Mouse (Mus musculus) liver, embryonic 11.5 days (tissue): Measurements from ENCODE around the gene 6430571L13Rik. TPM values are rescaled to one million over a fixed set of nuclear protein-coding genes. Genes with fewer than 3 reads are reported as not detected.

Experiments used
- ATAC-seq: fragments of 200-750 bp; cut with Nextera tagmentation; replicated peaks from 2 replicates; pipeline ENCODE4 v1.8.0; 2017; ENCODE audit warnings: moderate number of reproducible peaks, mild to moderate bottlenecking, moderate TSS enrichment, moderate library complexity; ENCODE audit not compliant: low FRiP score
- DNase-seq: peaks from one replicate; pipeline ENCODE4 v3.0.0-alpha.2; 2017; ENCODE audit warnings: low spot score
- H3K27ac ChIP-seq: fragments of 300-500 bp; sonication (generic); 2 replicates; pipeline ENCODE4 v1.5.1; 2014; ENCODE audit warnings: mild to moderate bottlenecking, low read depth, low read length, control low read depth
- H3K27me3 ChIP-seq: fragments of 300-500 bp; sonication (generic); replicated peaks from 2 replicates; pipeline ENCODE4 v1.6.1; 2014; ENCODE audit warnings: low read length, mixed read lengths; ENCODE audit not compliant: control insufficient read depth, insufficient read depth
- H3K36me3 ChIP-seq: fragments of 300-500 bp; sonication (generic); 2 replicates; pipeline ENCODE4 v1.6.1; 2014; ENCODE audit warnings: mild to moderate bottlenecking, low read length, moderate library complexity, mixed read lengths; ENCODE audit not compliant: control insufficient read depth, insufficient read depth
- H3K4me1 ChIP-seq: fragments of 300-500 bp; sonication (generic); replicated peaks from 2 replicates; pipeline ENCODE4 v1.6.1; 2014; ENCODE audit warnings: low read length, mixed read lengths; ENCODE audit not compliant: control insufficient read depth, insufficient read depth
- H3K4me2 ChIP-seq: fragments of 300-500 bp; sonication (generic); 2 replicates; pipeline ENCODE4 v1.6.1; 2014; ENCODE audit warnings: mild to moderate bottlenecking, control low read depth, moderate library complexity
- H3K4me3 ChIP-seq: fragments of 300-500 bp; sonication (generic); 2 replicates; pipeline ENCODE4 v1.5.1; 2014; ENCODE audit warnings: low read depth, low read length, control low read depth
- H3K9ac ChIP-seq: fragments of 300-500 bp; sonication (generic); 2 replicates; pipeline ENCODE4 v1.6.1; 2014; ENCODE audit warnings: low read depth, low read length, control low read depth
- H3K9me3 ChIP-seq: fragments of 300-500 bp; sonication (generic); 2 replicates; pipeline ENCODE4 v1.6.1; 2016; ENCODE audit warnings: low read length, inconsistent platforms, mixed read lengths; ENCODE audit not compliant: control insufficient read depth
- WGBS: fragments of 180-500 bp; shearing (Covaris S2); extraction: QIAGEN DNeasy Blood & Tissue Kit; methylation state at CpG from one replicate; pipeline ENCODE4 v1.1.7; 2014; 5-methylcytosine and 5-hydroxymethylcytosine counted together
- polyA plus RNA-seq: library from polyadenylated mRNA; unstranded; fragments of >200 nt; fragmentation: Nextera tagmentation; extraction: Ambion mirVana; gene quantifications from 2 replicates; pipeline ENCODE4 v1.2.1, GENCODE M21; 2014

6430571L13Rik gene
- polyA plus RNA-seq, 1 experiment from 2014 or later = 0.05 TPM

GRCm38 (mm10) chr9:107327879-107328620, 12.4 kb upstream of the 6430571L13Rik start:
- H3K36me3 ChIP-seq = no peaks in the 10 kb centered on the region
- H3K4me2 ChIP-seq = no peak overlapping the region
- no peak overlapping the region for H3K4me3 ChIP-seq
- 86% methylated on average over 16 of the region's 16 CpGs for WGBS
- no peak overlapping the region for H3K27ac ChIP-seq
- ATAC-seq (no peak), DNase-seq (no peak)
- H3K9me3 ChIP-seq = no peaks in the 10 kb centered on the region
- no peak overlapping the region for H3K9ac ChIP-seq
- H3K27me3 ChIP-seq = no peaks in the 10 kb centered on the region
- no peaks in the 10 kb centered on the region for H3K4me1 ChIP-seq

- no peaks in the 10 kb centered on the region for H3K4me1 ChIP-seq
- H3K9me3 ChIP-seq = no peaks in the 10 kb centered on the region
- no peak overlapping the region for H3K4me2 ChIP-seq
- H3K27ac ChIP-seq = no peak overlapping the region
- no peaks in the 10 kb centered on the region for H3K36me3 ChIP-seq
- 71% methylated on average over 6 of the region's 6 CpGs for WGBS
- DNase-seq (no peak), ATAC-seq (no peak)
- no peak overlapping the region for H3K4me3 ChIP-seq
- no peak overlapping the region for H3K9ac ChIP-seq
- H3K27me3 ChIP-seq = no peaks in the 10 kb centered on the region
Measured at GRCm38 (mm10) chr9:107330791-107331190, 9.6 kb upstream of the 6430571L13Rik start.

- no peak overlapping the region for H3K9ac ChIP-seq
- H3K9me3 ChIP-seq = no peaks in the 10 kb centered on the region
- no peaks in the 10 kb centered on the region for H3K27me3 ChIP-seq
- H3K4me1 ChIP-seq = peaks cover 6% of the 10 kb centered on the region; the same call in 1 of the 2 replicates
- no peak for DNase-seq
- 44% methylated on average over 2 of the region's 2 CpGs for WGBS
- no peak overlapping the region for H3K4me2 ChIP-seq
- ATAC-seq = no peak
- no peak overlapping the region for H3K4me3 ChIP-seq
- no peak overlapping the region; the same call in 1 of the 2 replicates for H3K27ac ChIP-seq
- no peaks in the 10 kb centered on the region for H3K36me3 ChIP-seq
Measured at GRCm38 (mm10) chr9:107333686-107334085, 6.7 kb upstream of the 6430571L13Rik start.

- no peak overlapping the region for H3K4me2 ChIP-seq
- no peak for ATAC-seq
- no peaks in the 10 kb centered on the region for H3K36me3 ChIP-seq
- DNase-seq = no peak
- H3K27me3 ChIP-seq = no peaks in the 10 kb centered on the region
- H3K4me3 ChIP-seq = no peak overlapping the region
- no peak overlapping the region for H3K9ac ChIP-seq
- 77% methylated on average over 6 of the region's 6 CpGs for WGBS
- no peak overlapping the region for H3K27ac ChIP-seq
- peaks cover 8% of the 10 kb centered on the region for H3K4me1 ChIP-seq
- no peaks in the 10 kb centered on the region for H3K9me3 ChIP-seq
Measured at GRCm38 (mm10) chr9:107334356-107334755, 6.0 kb upstream of the 6430571L13Rik start.

- H3K9me3 ChIP-seq = no peaks in the 10 kb centered on the region
- no peaks in the 10 kb centered on the region for H3K27me3 ChIP-seq
- DNase-seq (no peak), ATAC-seq (no peak)
- H3K4me3 ChIP-seq = no peak overlapping the region
- H3K9ac ChIP-seq = no peak overlapping the region
- WGBS = 84% methylated on average over 5 of the region's 5 CpGs
- no peak overlapping the region for H3K4me2 ChIP-seq
- no peak overlapping the region for H3K27ac ChIP-seq
- no peaks in the 10 kb centered on the region for H3K36me3 ChIP-seq
- peaks cover 8% of the 10 kb centered on the region for H3K4me1 ChIP-seq
Measured at GRCm38 (mm10) chr9:107335046-107335445, 5.4 kb upstream of the 6430571L13Rik start.

GRCm38 (mm10) chr9:107335909-107336308, 4.5 kb upstream of the 6430571L13Rik start:
- H3K27ac ChIP-seq = no peak overlapping the region
- no peaks in the 10 kb centered on the region for H3K9me3 ChIP-seq
- H3K36me3 ChIP-seq = no peaks in the 10 kb centered on the region
- no peak overlapping the region for H3K4me3 ChIP-seq
- DNase-seq (peak; percentile 78), ATAC-seq (no peak)
- WGBS = 8% methylated on average over 5 of the region's 5 CpGs
- no peak overlapping the region for H3K4me2 ChIP-seq
- H3K27me3 ChIP-seq = no peaks in the 10 kb centered on the region; the same call in 1 of the 2 replicates
- H3K9ac ChIP-seq = no peak overlapping the region
- H3K4me1 ChIP-seq = peaks cover 9% of the 10 kb centered on the region

GRCm38 (mm10) chr9:107336386-107336785, 4.0 kb upstream of the 6430571L13Rik start:
- Histone ChIP-seq H3K36me3 (no peaks in the 10 kb centered on the region), H3K4me2 (no peak overlapping the region), H3K27me3 (peaks cover 5% of the 10 kb centered on the region), H3K4me1 (peaks cover 11% of the 10 kb centered on the region), H3K27ac (no peak overlapping the region), H3K4me3 (no peak overlapping the region), H3K9ac (no peak overlapping the region), H3K9me3 (no peaks in the 10 kb centered on the region)
- WGBS = 82% methylated on average over 6 of the region's 6 CpGs
- no peak for ATAC-seq
- no peak for DNase-seq

GRCm38 (mm10) chr9:107338172-107338883, 2.1 kb upstream of the 6430571L13Rik start, which contains the start of gene Hemk1:
Gene Hemk1, minus strand, starts transcription at chr9:107338350.
- 6% methylated on average over 30 of the region's 30 CpGs for WGBS
- H3K4me3 ChIP-seq = peak within 1 kb of the TSS; percentile 66
- no peaks in the 10 kb centered on the region for H3K9me3 ChIP-seq
- H3K27me3 ChIP-seq = peaks cover 6% of the 10 kb centered on the region
- peak; percentile 81 for ATAC-seq
- H3K36me3 ChIP-seq = no peaks in the 10 kb centered on the region
- H3K4me1 ChIP-seq = peaks cover 11% of the 10 kb centered on the region
- peak within 1 kb of the TSS; percentile 76 for H3K9ac ChIP-seq
- peak; percentile 83 for DNase-seq
- peak within 1 kb of the TSS; percentile 92 for H3K4me2 ChIP-seq
- peak within 1 kb of the TSS; percentile 34 for H3K27ac ChIP-seq
